Mouse (Mus musculus) CD4-positive, CD25-positive, alpha-beta regulatory T cell, adult 4 months (primary cell): Measurements from ENCODE around the gene Pex7. TPM values are rescaled to one million over a fixed set of nuclear protein-coding genes. Genes with fewer than 3 reads are reported as not detected.
"Not testable (repeated sequence)": the region's sequence is repeated elsewhere in the genome, so short reads cannot be mapped to it uniquely, and the experiment has no call there.

Source experiments
- ATAC-seq: one replicate; pipeline ENCODE4 v1.8.0; 2017
- polyA plus RNA-seq, 2 experiments: library from polyadenylated mRNA; unstranded; fragments of 100-300 nt; shearing (Covaris generic); gene quantifications; one replicate each; pipeline ENCODE4 v1.2.1; 2017

Pex7 gene
- polyA plus RNA-seq, 2 experiments from 2014 or later = 3.0 to 5.1 TPM

DNA sequence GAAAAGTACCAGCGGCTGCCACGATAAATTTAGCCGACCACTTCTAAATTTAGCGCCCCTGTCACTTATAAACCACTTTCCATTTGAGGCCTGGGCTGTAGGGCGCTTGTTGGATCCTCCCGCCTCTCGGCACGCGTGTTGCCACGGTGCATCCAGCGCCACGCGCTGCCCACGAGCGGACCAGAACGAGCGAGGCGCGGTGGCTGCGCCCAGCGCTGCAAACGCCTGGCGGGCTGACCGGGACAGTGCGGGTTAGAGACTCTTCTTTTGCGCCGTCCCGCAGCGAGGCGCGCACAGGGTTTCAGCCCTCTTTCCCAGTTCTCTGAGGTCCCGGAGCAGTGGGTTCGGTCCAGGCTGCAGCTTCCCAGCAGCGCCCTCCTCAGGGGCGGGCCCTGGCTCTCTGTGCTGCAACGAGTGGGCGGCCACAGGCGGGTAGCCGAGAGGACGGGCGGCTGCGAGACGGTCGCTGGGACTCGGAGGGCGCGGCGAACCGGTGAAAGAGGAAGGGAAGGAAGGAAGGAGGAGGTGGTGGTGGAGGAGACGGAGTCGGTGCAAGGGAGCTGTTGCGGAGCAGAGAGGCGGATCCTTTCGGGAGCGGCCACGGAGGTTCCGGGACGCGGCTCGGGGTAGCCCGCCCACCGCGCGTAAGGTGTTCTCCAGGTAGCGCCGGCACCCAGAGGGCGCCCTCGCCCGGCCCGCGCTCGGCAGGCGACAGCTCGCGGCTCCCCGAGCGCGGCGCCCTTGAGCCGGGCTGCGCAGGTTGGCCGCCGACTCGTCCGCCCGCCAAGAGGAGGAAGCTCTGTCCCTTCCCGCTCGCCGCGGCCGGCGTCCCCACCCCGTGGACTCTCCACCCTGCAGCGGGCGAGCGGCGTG lies 26.3 kb upstream of the Pex7 start:
- ATAC-seq = peak; percentile 81

- ATAC-seq = no peak
These were observed 25.5 kb upstream of the Pex7 start for GRCm38 (mm10) chr10:19932986-19933385.

- ATAC-seq = no peak
These were observed 20.7 kb upstream of the Pex7 start for GRCm38 (mm10) chr10:19928205-19928604.

DNA sequence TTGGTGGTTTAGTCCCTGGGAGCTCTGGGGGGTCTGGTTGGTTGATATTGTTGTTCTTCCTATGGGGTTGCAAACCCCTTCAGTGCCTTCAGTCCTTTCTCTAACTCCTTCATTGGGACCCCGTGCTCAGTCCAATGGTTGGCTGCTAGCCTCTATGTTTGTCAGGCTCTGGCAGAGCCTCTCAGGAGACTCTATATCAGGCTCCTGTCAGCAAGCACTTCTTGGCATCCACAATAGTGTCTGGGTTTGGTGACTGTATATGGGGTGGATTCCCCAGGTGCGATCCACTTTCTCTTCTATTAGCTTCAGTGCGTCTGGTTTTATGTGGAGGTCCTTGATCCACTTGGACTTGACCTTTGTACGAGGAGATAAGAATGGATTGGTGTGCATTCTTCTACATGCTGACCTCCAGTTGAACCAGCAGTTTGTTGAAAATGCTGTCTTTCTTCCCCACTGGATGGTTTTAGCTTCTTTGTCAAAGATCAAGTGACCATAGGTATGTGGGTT lies 19.0 kb upstream of the Pex7 start:
- ATAC-seq = not testable (repeated sequence)

GRCm38 (mm10) chr10:19924256-19924655 lies 16.8 kb upstream of the Pex7 start:
- ATAC-seq = no peak

DNA sequence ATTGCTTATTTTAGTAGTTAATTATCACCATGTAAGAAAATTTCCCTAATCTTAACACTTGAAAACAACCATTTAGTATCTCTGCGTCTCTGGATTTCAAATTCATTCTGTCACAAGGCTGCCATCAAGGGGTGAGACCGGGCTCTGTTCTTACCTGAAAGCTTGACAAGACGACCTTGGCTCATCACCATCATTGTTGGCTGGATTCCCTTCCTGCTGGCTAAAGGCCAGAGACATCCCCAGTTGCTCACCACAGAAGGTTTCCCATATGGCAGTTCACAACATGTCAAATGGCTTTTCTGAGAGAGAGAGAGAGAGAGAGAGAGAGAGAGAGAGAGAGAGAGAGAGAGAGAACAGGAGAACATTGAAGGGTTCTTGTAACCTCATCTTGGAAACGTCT lies 14.9 kb upstream of the Pex7 start:
- no peak for ATAC-seq

GRCm38 (mm10) chr10:19915301-19915700 lies 7.8 kb upstream of the Pex7 start:
- no peak for ATAC-seq

DNA sequence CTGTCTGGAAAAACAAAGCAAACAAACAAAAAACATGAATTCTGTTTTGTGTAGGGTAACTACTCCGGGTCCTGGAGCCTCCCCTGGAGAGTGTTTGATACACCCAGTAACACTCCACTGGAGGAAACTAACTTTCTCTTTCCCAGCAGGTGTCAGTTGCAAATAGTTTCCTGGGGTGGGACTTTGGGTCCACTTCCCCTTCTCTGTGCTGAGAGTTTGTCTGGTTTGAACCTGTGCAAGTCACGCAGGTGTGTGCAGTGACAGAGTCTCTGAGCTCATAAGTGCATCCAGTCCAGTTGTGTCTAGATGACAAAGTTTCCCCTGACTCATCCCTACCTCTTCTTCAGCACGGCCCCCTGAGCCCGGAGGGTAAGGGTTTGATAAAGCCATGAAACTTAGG lies 6.3 kb upstream of the Pex7 start:
- no peak for ATAC-seq

DNA sequence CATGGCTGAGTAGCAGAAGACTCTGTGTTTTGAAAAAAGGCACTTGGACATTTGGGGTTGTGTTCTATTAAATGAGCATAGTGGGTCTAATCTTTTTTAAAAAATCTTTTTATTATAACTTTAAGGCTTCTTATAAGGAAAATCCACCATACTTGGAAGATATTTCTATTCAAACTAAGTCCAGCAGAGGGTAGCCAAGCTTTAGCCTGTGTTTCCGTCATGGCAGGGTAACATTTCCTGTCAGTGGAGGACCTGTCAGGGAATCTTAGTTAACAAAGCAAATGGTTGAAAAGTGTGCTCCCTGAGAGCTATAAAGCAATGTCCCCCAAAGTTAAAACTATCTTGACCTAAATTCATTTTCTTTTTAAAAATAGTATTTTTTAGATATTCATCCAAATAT lies 4.1 kb upstream of the Pex7 start:
- ATAC-seq = no peak

DNA sequence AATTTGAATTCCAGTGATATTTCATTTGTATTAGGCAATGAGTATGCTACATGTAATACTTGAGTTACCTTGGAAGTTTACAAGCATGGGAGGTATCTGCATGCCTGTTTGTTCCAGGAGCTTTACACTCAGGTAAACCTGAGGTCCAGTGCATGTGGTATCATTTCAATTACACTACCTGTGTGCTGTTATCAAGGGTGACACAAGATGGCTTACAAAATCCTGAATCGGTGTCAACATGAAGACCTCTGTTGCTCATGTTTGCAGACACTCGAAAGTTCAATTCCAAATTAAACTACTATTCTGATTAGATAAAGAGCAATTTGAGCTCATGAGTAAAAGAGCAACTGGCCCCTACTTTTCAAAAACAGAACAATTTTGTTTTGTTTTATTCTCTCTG lies 3.0 kb upstream of the Pex7 start:
- ATAC-seq = no peak

- no peak for ATAC-seq
These were observed 587 bp upstream of the Pex7 start for GRCm38 (mm10) chr10:19908076-19908475.

GRCm38 (mm10) chr10:19904077-19904820 lies 3.2 kb downstream of the Pex7 start:
- no peak for ATAC-seq

- ATAC-seq = no peak
These were observed 5.5 kb downstream of the Pex7 start for GRCm38 (mm10) chr10:19901992-19902391.

DNA sequence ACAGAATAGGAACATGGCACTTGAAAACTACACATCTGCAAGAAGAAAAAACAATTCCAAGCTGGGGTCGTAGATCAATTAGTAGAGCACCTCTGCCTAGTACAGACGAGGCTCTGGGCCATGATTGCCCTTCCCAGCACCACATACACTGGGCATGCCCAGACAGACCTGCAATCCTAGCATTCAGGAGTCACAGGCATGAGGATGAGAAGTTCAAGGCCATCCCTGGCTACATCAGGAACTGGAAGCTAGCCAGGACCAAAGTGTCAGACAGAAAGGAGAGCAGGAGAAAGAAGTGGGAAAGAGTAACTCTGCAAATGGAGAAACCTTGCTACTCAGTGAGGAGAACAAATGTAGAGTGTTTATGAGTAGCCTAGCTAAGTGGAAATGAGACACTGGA lies 7.3 kb downstream of the Pex7 start:
- ATAC-seq = no peak

GRCm38 (mm10) chr10:19893976-19894375 lies 13.5 kb downstream of the Pex7 start:
- peak; percentile 64 for ATAC-seq

- ATAC-seq = no peak
These were observed 14.3 kb downstream of the Pex7 start for GRCm38 (mm10) chr10:19893146-19893545.

GRCm38 (mm10) chr10:19891686-19892085 lies 15.8 kb downstream of the Pex7 start:
- no peak for ATAC-seq

DNA sequence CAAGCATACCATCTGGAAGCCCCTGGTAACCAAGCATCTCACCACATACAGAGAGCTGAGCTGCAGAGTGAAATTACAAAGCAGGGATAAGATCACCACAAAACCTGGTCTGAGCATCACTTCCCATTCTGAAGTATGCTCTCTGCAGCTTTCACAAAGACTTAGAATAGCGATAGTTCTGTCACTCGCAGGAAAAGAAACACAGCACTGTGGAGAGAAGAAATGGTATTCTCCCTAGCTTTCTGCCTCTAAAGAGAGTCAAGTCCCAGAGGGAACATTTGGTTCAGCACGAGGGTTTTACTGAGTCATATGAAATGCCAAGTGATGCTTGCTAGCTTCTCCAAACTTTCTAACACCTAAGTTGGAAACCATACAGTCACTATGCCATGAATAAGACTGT lies 17.6 kb downstream of the Pex7 start:
- ATAC-seq = no peak

GRCm38 (mm10) chr10:19886249-19886648 lies 21.2 kb downstream of the Pex7 start:
- ATAC-seq = peak; percentile 72

- no peak for ATAC-seq
These were observed 23.1 kb downstream of the Pex7 start for GRCm38 (mm10) chr10:19884409-19884808.

GRCm38 (mm10) chr10:19880437-19880836 lies 27.1 kb downstream of the Pex7 start:
- no peak for ATAC-seq

- ATAC-seq = no peak
These were observed 28.3 kb downstream of the Pex7 start for GRCm38 (mm10) chr10:19879161-19879560.

- no peak for ATAC-seq
These were observed 29.8 kb downstream of the Pex7 start for GRCm38 (mm10) chr10:19877679-19878078.

GRCm38 (mm10) chr10:19877257-19877656 lies 30.2 kb downstream of the Pex7 start:
- ATAC-seq = no peak
